Mouse (Mus musculus) limb, embryonic 11.5 days (tissue): ENCODE measurements around the gene Lsm3. TPM values are rescaled to one million over a fixed set of nuclear protein-coding genes. Genes with fewer than 3 reads are reported as not detected.

ENCODE experiments used
- ATAC-seq: fragments of 200-750 bp; cut with Nextera tagmentation; 2 replicates; pipeline ENCODE4 v1.8.0; 2017; ENCODE audit warnings: low read depth; ENCODE audit not compliant: insufficient number of reproducible peaks, low FRiP score, low TSS enrichment
- DNase-seq: peaks from one replicate; pipeline ENCODE4 v3.0.0-alpha.2; 2015; ENCODE audit warnings: low spot score
- H3K27ac ChIP-seq: fragments of 300-500 bp; sonication (generic); replicated peaks from 2 replicates; pipeline ENCODE4 v1.5.1; 2014; ENCODE audit warnings: low read depth, mild to moderate bottlenecking, low read length
- H3K27me3 ChIP-seq: fragments of 300-500 bp; sonication (generic); 2 replicates; pipeline ENCODE4 v1.6.1; 2014; ENCODE audit warnings: mild to moderate bottlenecking, low read length, mixed read lengths; ENCODE audit not compliant: control insufficient read depth, insufficient read depth
- H3K36me3 ChIP-seq: fragments of 300-500 bp; sonication (generic); 2 replicates; pipeline ENCODE4 v1.6.1; 2014; ENCODE audit warnings: mild to moderate bottlenecking, low read length, moderate library complexity, mixed read lengths; ENCODE audit not compliant: control insufficient read depth, insufficient read depth
- H3K4me1 ChIP-seq: fragments of 300-500 bp; sonication (generic); 2 replicates; pipeline ENCODE4 v1.6.1; 2014; ENCODE audit warnings: low read length, mixed read lengths; ENCODE audit not compliant: control insufficient read depth, insufficient read depth
- H3K4me2 ChIP-seq: fragments of 300-500 bp; sonication (generic); 2 replicates; pipeline ENCODE4 v1.6.1; 2014; ENCODE audit warnings: low read depth, mild to moderate bottlenecking, moderate library complexity; ENCODE audit not compliant: severe bottlenecking
- H3K4me3 ChIP-seq: fragments of 300-500 bp; sonication (generic); 2 replicates; pipeline ENCODE4 v1.5.1; 2014; ENCODE audit warnings: low read depth, low read length
- H3K9ac ChIP-seq: fragments of 300-500 bp; sonication (generic); 2 replicates; pipeline ENCODE4 v1.6.1; 2014; ENCODE audit warnings: mild to moderate bottlenecking, low read length
- H3K9me3 ChIP-seq: fragments of 300-500 bp; sonication (generic); 2 replicates; pipeline ENCODE4 v1.6.1; 2016; ENCODE audit warnings: low read length; ENCODE audit not compliant: control insufficient read depth
- WGBS: fragments of 180-500 bp; shearing (Covaris S2); extraction: QIAGEN DNeasy Blood & Tissue Kit; methylation state at CpG from one replicate; pipeline ENCODE4 v1.1.7; 2014; 5-methylcytosine and 5-hydroxymethylcytosine counted together
- polyA plus RNA-seq: library from polyadenylated mRNA; unstranded; fragments of >200 nt; fragmentation: Nextera tagmentation; extraction: Ambion mirVana; gene quantifications from 2 replicates; pipeline ENCODE4 v1.2.1, GENCODE M21; 2014

The Lsm3 gene
- polyA plus RNA-seq, 1 experiment from 2014 or later, result 423 TPM

- DNase-seq (no peak), ATAC-seq (no peak)
- WGBS, result 52% methylated on average over 5 of the region's 5 CpGs
- H3K4me3 ChIP-seq, result no peak overlapping the region
- H3K9ac ChIP-seq, result no peak overlapping the region
- no peaks in the 10 kb centered on the region for H3K27me3 ChIP-seq
- H3K4me1 ChIP-seq, result no peaks in the 10 kb centered on the region
- H3K27ac ChIP-seq, result no peak overlapping the region
- no peaks in the 10 kb centered on the region for H3K9me3 ChIP-seq
- no peak overlapping the region for H3K4me2 ChIP-seq
- no peaks in the 10 kb centered on the region for H3K36me3 ChIP-seq
These were observed 17.6 kb downstream of the Lsm3 start for GRCm38 (mm10) chr6:91533359-91533758.

- H3K9ac ChIP-seq, result no peak overlapping the region
- no peak overlapping the region for H3K4me3 ChIP-seq
- DNase-seq (no peak), ATAC-seq (no peak)
- WGBS, result 57% methylated on average over 2 of the region's 2 CpGs
- no peak overlapping the region for H3K4me2 ChIP-seq
- no peaks in the 10 kb centered on the region for H3K36me3 ChIP-seq
- no peaks in the 10 kb centered on the region for H3K9me3 ChIP-seq
- H3K27me3 ChIP-seq, result no peaks in the 10 kb centered on the region
- H3K27ac ChIP-seq, result no peak overlapping the region
- H3K4me1 ChIP-seq, result no peaks in the 10 kb centered on the region
These were observed 18.0 kb downstream of the Lsm3 start for GRCm38 (mm10) chr6:91533771-91534170.

- no peaks in the 10 kb centered on the region for H3K36me3 ChIP-seq
- 82% methylated on average over 4 of the region's 4 CpGs for WGBS
- no peak for ATAC-seq
These were observed 18.5 kb downstream of the Lsm3 start for GRCm38 (mm10) chr6:91534268-91534667.

GRCm38 (mm10) chr6:91535231-91535630 is 19.5 kb downstream of the Lsm3 start:
- ATAC-seq (no peak), DNase-seq (no peak)
- Histone ChIP-seq H3K27me3 (no peaks in the 10 kb centered on the region), H3K4me3 (no peak overlapping the region), H3K9ac (no peak overlapping the region), H3K4me1 (no peaks in the 10 kb centered on the region), H3K4me2 (no peak overlapping the region), H3K9me3 (no peaks in the 10 kb centered on the region), H3K36me3 (no peaks in the 10 kb centered on the region), H3K27ac (no peak overlapping the region)
- 76% methylated on average over 3 of the region's 3 CpGs for WGBS

More at GRCm38 (mm10) chr6:91534268-91534667, 18.5 kb downstream of the Lsm3 start:
- no peak overlapping the region for H3K27ac ChIP-seq
- H3K9me3 ChIP-seq, result no peaks in the 10 kb centered on the region
- no peak overlapping the region for H3K4me3 ChIP-seq
- no peaks in the 10 kb centered on the region for H3K27me3 ChIP-seq
- H3K9ac ChIP-seq, result no peak overlapping the region
- H3K4me2 ChIP-seq, result no peak overlapping the region
- no peaks in the 10 kb centered on the region for H3K4me1 ChIP-seq
- no peak for DNase-seq

- Histone ChIP-seq H3K4me3 (no peak overlapping the region), H3K27me3 (no peaks in the 10 kb centered on the region), H3K9me3 (no peaks in the 10 kb centered on the region), H3K9ac (no peak overlapping the region), H3K4me2 (no peak overlapping the region), H3K27ac (no peak overlapping the region), H3K4me1 (no peaks in the 10 kb centered on the region), H3K36me3 (no peaks in the 10 kb centered on the region)
- ATAC-seq (no peak), DNase-seq (no peak)
- WGBS, result 89% methylated on average over 11 of the region's 11 CpGs
These were observed 20.5 kb downstream of the Lsm3 start for GRCm38 (mm10) chr6:91536047-91536765.

GRCm38 (mm10) chr6:91541276-91541675 is 25.5 kb downstream of the Lsm3 start:
- no peak for ATAC-seq
- Histone ChIP-seq H3K9me3 (no peaks in the 10 kb centered on the region), H3K36me3 (no peaks in the 10 kb centered on the region), H3K4me2 (no peak overlapping the region), H3K4me1 (peaks cover 2% of the 10 kb centered on the region; the same call in 1 of the 2 replicates), H3K27ac (no peak overlapping the region), H3K4me3 (no peak overlapping the region), H3K27me3 (no peaks in the 10 kb centered on the region), H3K9ac (no peak overlapping the region)
- 78% methylated on average over 3 of the region's 3 CpGs for WGBS
- DNase-seq, result no peak

GRCm38 (mm10) chr6:91543056-91543455 is 27.3 kb downstream of the Lsm3 start:
- H3K27ac ChIP-seq, result no peak overlapping the region
- DNase-seq, result no peak
- WGBS, result 89% methylated on average over 5 of the region's 5 CpGs
- H3K36me3 ChIP-seq, result no peaks in the 10 kb centered on the region
- no peaks in the 10 kb centered on the region for H3K9me3 ChIP-seq
- no peak for ATAC-seq
- no peaks in the 10 kb centered on the region for H3K27me3 ChIP-seq
- no peak overlapping the region for H3K4me2 ChIP-seq
- no peak overlapping the region for H3K4me3 ChIP-seq
- H3K9ac ChIP-seq, result no peak overlapping the region
- H3K4me1 ChIP-seq, result peaks cover 2% of the 10 kb centered on the region; the same call in 1 of the 2 replicates

- H3K27me3 ChIP-seq, result no peaks in the 10 kb centered on the region
- DNase-seq (no peak), ATAC-seq (no peak)
- no peaks in the 10 kb centered on the region for H3K36me3 ChIP-seq
- H3K4me1 ChIP-seq, result peaks cover 6% of the 10 kb centered on the region; the same call in 1 of the 2 replicates
- H3K4me3 ChIP-seq, result no peak overlapping the region
- H3K4me2 ChIP-seq, result no peak overlapping the region
- H3K9ac ChIP-seq, result no peak overlapping the region
- no peaks in the 10 kb centered on the region for H3K9me3 ChIP-seq
- no peak overlapping the region for H3K27ac ChIP-seq
- WGBS, result 58% methylated on average over 9 of the region's 9 CpGs
These were observed 30.6 kb downstream of the Lsm3 start for GRCm38 (mm10) chr6:91546241-91546884.
